8 mouse cellular contexts compared by ENCODE assay signal in the genomic region with DNA sequence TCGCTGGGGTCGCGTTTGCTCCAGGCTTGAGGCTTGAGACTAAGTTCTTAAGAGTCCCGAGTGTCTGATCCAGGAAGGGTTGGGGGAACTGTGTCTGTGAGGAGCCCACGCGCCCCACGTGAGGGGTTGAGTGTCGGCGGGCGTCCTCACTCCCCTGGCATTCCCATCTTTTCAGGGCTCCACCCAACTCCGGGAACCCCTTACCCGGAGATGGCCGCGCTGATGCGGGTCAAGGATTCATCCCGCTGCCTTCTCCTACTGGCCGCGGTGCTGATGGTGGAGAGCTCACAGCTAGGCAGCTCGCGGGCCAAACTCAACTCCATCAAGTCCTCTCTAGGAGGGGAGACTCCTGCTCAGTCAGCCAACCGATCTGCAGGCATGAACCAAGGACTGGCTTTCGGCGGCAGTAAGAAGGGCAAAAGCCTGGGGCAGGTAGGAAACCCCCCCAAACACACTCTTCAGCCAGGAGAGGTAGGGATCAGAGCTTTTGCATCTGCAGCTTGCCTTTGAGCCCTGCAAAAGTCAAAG. TPM values are rescaled to one million over a fixed set of nuclear protein-coding genes. Genes with fewer than 3 reads are reported as not detected.
DNase-seq lines count a peak whose midpoint lies in the region; ATAC-seq and TF ChIP-seq lines count a peak whose summit lies in the region.

No protein-coding gene starts in this region.

- H3K4me2 ChIP-seq in heart, postnatal 0 days (ENCODE audit: low read depth, low read length): peak overlapping the region; percentile 71
- H3K4me2 ChIP-seq in liver, embryonic 15.5 days: peak overlapping the region; percentile 48

- peaks cover 34% of the 10 kb centered on the region for H3K27me3 ChIP-seq in heart, postnatal 0 days (ENCODE audit: control insufficient read depth, insufficient read depth, low read length)
- H3K27me3 ChIP-seq in liver, embryonic 15.5 days: peaks cover 34% of the 10 kb centered on the region

- no peak overlapping the region for H3K27ac ChIP-seq in heart, postnatal 0 days (ENCODE audit: low read depth)
- no peak overlapping the region for H3K27ac ChIP-seq in liver, embryonic 15.5 days (replicated peaks)

- ATAC-seq in heart, postnatal 0 days (ENCODE audit: insufficient read depth, low read depth): no peak
- ATAC-seq in liver, embryonic 15.5 days (ENCODE audit: insufficient read depth): no peak

- no peaks in the 10 kb centered on the region for H3K36me3 ChIP-seq in heart, postnatal 0 days (replicated peaks; ENCODE audit: control insufficient read depth, insufficient read depth, low read length)
- no peaks in the 10 kb centered on the region for H3K36me3 ChIP-seq in liver, embryonic 15.5 days (replicated peaks)

- DNase-seq in layer of hippocampus, postnatal 10 days (ENCODE audit: low spot score in 2 of 2): peak; percentile 4 to 14
- no peak for DNase-seq in layer of hippocampus, adult 9-11 months
- DNase-seq in embryo, embryonic 11 days: peak; percentile 57
- no peak for DNase-seq in heart, postnatal 0 days (ENCODE audit: low spot score)
- DNase-seq in urinary bladder, postnatal 36 days (ENCODE audit: low spot score in 2 of 2): no peak
- no peak for DNase-seq in spleen, postnatal 4 days (ENCODE audit: low spot score in 2 of 2)
- no peak for DNase-seq in layer of hippocampus, adult 8-10 months (ENCODE audit: low spot score in 2 of 2)

- no peak for TF ChIP-seq CTCF in heart, postnatal 0 days (IDR thresholded peaks at IDR 0.05; ENCODE audit: low read depth)

- 1% methylated on average over 23 of the region's 23 CpGs for WGBS in heart, postnatal 0 days
- 2% methylated on average over 23 of the region's 23 CpGs for WGBS in liver, embryonic 15.5 days (ENCODE audit: insufficient replicate concordance)

- no peak overlapping the region for H3K9ac ChIP-seq in heart, postnatal 0 days (replicated peaks; ENCODE audit: low read depth, low read length)
- no peak overlapping the region for H3K9ac ChIP-seq in liver, embryonic 15.5 days

- H3K4me3 ChIP-seq in heart, postnatal 0 days (ENCODE audit: low read depth, low read length): peak overlapping the region; percentile 37
- peak overlapping the region; percentile 21 for H3K4me3 ChIP-seq in liver, embryonic 15.5 days (replicated peaks)

- TF ChIP-seq EP300 in heart, postnatal 0 days (IDR thresholded peaks at IDR 0.05; ENCODE audit: low read depth): no peak

- H3K4me1 ChIP-seq in heart, postnatal 0 days (ENCODE audit: control insufficient read depth, insufficient read depth): peaks cover 13% of the 10 kb centered on the region; the same call in 1 of the 2 replicates
- peaks cover 7% of the 10 kb centered on the region; the same call in 1 of the 2 replicates for H3K4me1 ChIP-seq in liver, embryonic 15.5 days (replicated peaks)

- H3K9me3 ChIP-seq in heart, postnatal 0 days (replicated peaks; ENCODE audit: control insufficient read depth, low read length): no peaks in the 10 kb centered on the region
- no peaks in the 10 kb centered on the region for H3K9me3 ChIP-seq in liver, embryonic 15.5 days (replicated peaks)

RNA-seq across cellular contexts. Expression of gene Dkk2, which starts 0.8 kb away (rescaled TPM):
- 1 to 10 TPM in 1 of 2 experiments, under 1 TPM in 1; 0.96 to 1.0 TPM for total RNA-seq in layer of hippocampus, postnatal 10 days (2021)
- total RNA-seq in heart, postnatal 0 days (2014; rRNA removed; ENCODE audit: low replicate concordance): 0.08 TPM in 2 replicates
- 0.40 and 0.48 TPM in 2 replicates for polyA plus RNA-seq in heart, postnatal 0 days (2015; fragmentation: Nextera tagmentation; extraction: Ambion mirVana)
- polyA plus RNA-seq in liver, embryonic 15.5 days (2015; fragmentation: Nextera tagmentation; extraction: Ambion mirVana): 0.40 and 0.44 TPM in 2 replicates
- total RNA-seq in layer of hippocampus, adult 8-10 months (2022): 1 to 10 TPM in 1 of 4 experiments, under 1 TPM in 3; 0.63 to 1.1 (median 0.76) TPM

Comparison
In these comparisons a context has a peak if more than half of its experiments do, and no peak if none do; other contexts are left out.
1. DNase-seq: peak in layer of hippocampus, postnatal 10 days (2 of 2) and embryo, embryonic 11 days (single experiment); none in layer of hippocampus, adult 9-11 months (single experiment), heart, postnatal 0 days (single experiment), urinary bladder, postnatal 36 days (0 of 2), spleen, postnatal 4 days (0 of 2) and layer of hippocampus, adult 8-10 months (0 of 2).